Comparison of ENCODE assay signal across 4 mouse cellular contexts in genomic region chr11:80148974-80149373, GRCm38 (mm10). TPM values are rescaled to one million over a fixed set of nuclear protein-coding genes. Genes with fewer than 3 reads are reported as not detected.
DNase-seq lines count a peak whose midpoint lies in the region; TF ChIP-seq lines count a peak whose summit lies in the region.
"Not testable (repeated sequence)": the region's sequence is repeated elsewhere in the genome, so short reads cannot be mapped to it uniquely, and the experiment has no call there.
"Had no signal": no experiment of that assay in that cellular context is flagged by ENCODE, and none has a peak within 500 bp of the region (broad histone marks: within the 10 kb centered on the region; RNA-seq: fewer than 3 reads in every experiment).

No protein-coding gene starts in this region.

- H3K4me1 ChIP-seq in CH12.LX (ENCODE audit: control insufficient read depth in 1 of 2, insufficient read depth in 2 of 2) (peaks cover 6 to 46% of the 10 kb centered on the region in 2 experiments; a peak in 3 of 4 replicates), MEL (ENCODE audit: control insufficient read depth in 1 of 2, insufficient read depth in 2 of 2, low read length in 2 of 2) (peaks cover 7 to 24% of the 10 kb centered on the region in 2 experiments; a peak in 3 of 4 replicates)

- H3K9ac ChIP-seq in CH12.LX (ENCODE audit: insufficient read depth, low read depth); MEL (ENCODE audit: control insufficient read depth, low read depth, low read length, poor library complexity, severe bottlenecking): not testable (repeated sequence)

- not testable (repeated sequence) for TF ChIP-seq EP300 in CH12.LX (IDR thresholded peaks at IDR 0.05; ENCODE audit: low read length); MEL (IDR thresholded peaks at IDR 0.05; ENCODE audit: low read depth in 1 of 2, low read length in 2 of 2)

- dilution Hi-C loops in CH12.LX (cut with MboI; ENCODE audit: extremely low pct_ligation_motif_present, extremely low pct_unique_long_range_greater_than_20kb, low sequenced_read_pairs) = not testable (repeated sequence)

- H3K36me3 ChIP-seq in CH12.LX (replicated peaks in 1 of 2; ENCODE audit: control insufficient read depth in 1 of 2, insufficient read depth in 1 of 2, low read length in 1 of 2) = not testable (repeated sequence)
- H3K36me3 ChIP-seq in MEL (ENCODE audit: control insufficient read depth in 1 of 2, insufficient read depth in 2 of 2, low read length in 2 of 2) = peaks cover 0 to 11% of the 10 kb centered on the region in 2 experiments; a peak in 1 of 4 replicates

- not testable (repeated sequence) for TF ChIP-seq RAD21 in CH12.LX (IDR thresholded peaks at IDR 0.05; ENCODE audit: low read depth, low read length); MEL (IDR thresholded peaks at IDR 0.05; ENCODE audit: low read depth, low read length)

- H3K27ac ChIP-seq in CH12.LX (ENCODE audit: insufficient read depth, low read depth); MEL (ENCODE audit: control insufficient read depth, low read depth, low read length): not testable (repeated sequence)

- H3K4me2 ChIP-seq in CH12.LX (ENCODE audit: insufficient read depth, low read depth, poor library complexity, severe bottlenecking) = not testable (repeated sequence)

- in situ Hi-C loops in CH12.LX (cut with MboI; ENCODE audit: low pct_ligation_motif_present, low pct_unique_long_range_greater_than_20kb, low sequenced_read_pairs) = not testable (repeated sequence)

- H3K9me3 ChIP-seq in CH12.LX (replicated peaks; ENCODE audit: low read length); MEL (replicated peaks; ENCODE audit: insufficient read depth, low read length): not testable (repeated sequence)

- not testable (repeated sequence) for TF ChIP-seq POLR2A in CH12.LX (IDR thresholded peaks at IDR 0.05; ENCODE audit: low read depth, low read length); MEL (IDR thresholded peaks at IDR 0.05; ENCODE audit: control insufficient read depth in 1 of 2, insufficient read depth in 1 of 2, low read depth in 1 of 2, low read length in 2 of 2, poor library complexity in 1 of 2)

- H3K4me3 ChIP-seq in CH12.LX (replicated peaks in 1 of 3; ENCODE audit: low read depth in 2 of 3, low read length in 2 of 3, poor library complexity in 1 of 3); MEL (ENCODE audit: control insufficient read depth in 1 of 2, insufficient read depth in 1 of 2, low read depth in 2 of 2, low read length in 2 of 2): not testable (repeated sequence)

- TF ChIP-seq CTCF in CH12.LX (conservative IDR thresholded peaks at IDR 0.05 in 1 of 2, IDR thresholded peaks at IDR 0.05 in 1 of 2; ENCODE audit: low read depth in 2 of 2, low read length in 2 of 2); MEL (IDR thresholded peaks at IDR 0.05 in 2 of 3, conservative IDR thresholded peaks at IDR 0.05 in 1 of 3; ENCODE audit: control insufficient read depth in 1 of 3, insufficient read depth in 1 of 3, low read depth in 2 of 3, low read length in 3 of 3, poor library complexity in 1 of 3, severe bottlenecking in 1 of 3): not testable (repeated sequence)

- not testable (repeated sequence) for H3K27me3 ChIP-seq in CH12.LX (replicated peaks); MEL (ENCODE audit: control insufficient read depth in 1 of 2, insufficient read depth in 2 of 2, low read length in 2 of 2)

- not testable (repeated sequence) for H3K79me2 ChIP-seq in CH12.LX (replicated peaks; ENCODE audit: control insufficient read depth, extremely low read depth, insufficient read depth, poor library complexity, severe bottlenecking); MEL (ENCODE audit: control insufficient read depth, insufficient read depth, low read length, poor library complexity)

- not testable (repeated sequence) for DNase-seq in CH12.LX (ENCODE audit: extremely low read depth); MEL (ENCODE audit: low read depth, low spot score)
- peak; percentile 34 for DNase-seq in heart, adult 11 months

TF ChIP-seq in CH12.LX, 34 proteins besides CTCF, POLR2A, EP300 and RAD21:
- peak; percentile 54 for TF ChIP-seq ZNF384 (IDR thresholded peaks at IDR 0.05; ENCODE audit: low read depth, low read length)

TF ChIP-seq in MEL, 35 proteins besides CTCF, POLR2A, EP300 and RAD21:
- peak; percentile 53 for TF ChIP-seq ZNF384 (IDR thresholded peaks at IDR 0.05; ENCODE audit: low read depth, low read length)

RNA-seq across cellular contexts. Expression of gene Adap2, which starts 4.9 kb away (rescaled TPM):
- total RNA-seq in CH12.LX (2012; rRNA removed) (not detected in 2 replicates), CH12.LX (2014; rRNA removed) (0.12 TPM in 1 of 2 replicates, not detected in the other), MEL (2012; rRNA removed) (not detected in 2 replicates)
- polyA plus RNA-seq in CH12.LX (2012; ENCODE audit: insufficient read length, low read depth) (0.49 and 0.86 TPM in 2 replicates), MEL (2012; ENCODE audit: insufficient read depth in 1 of 2, insufficient read length in 2 of 2, low read depth in 1 of 2, low replicate concordance in 2 of 2, missing spikeins in 1 of 2) (not detected)
- total RNA-seq: G1E had no signal
- polyA plus RNA-seq: G1E had no signal

RNA-seq across cellular contexts. Expression of gene Tefm, which starts 7.0 kb away (rescaled TPM):
- total RNA-seq in CH12.LX (2012; rRNA removed) (34.4 and 36.6 TPM in 2 replicates), CH12.LX (2014; rRNA removed) (70.2 and 76.1 TPM in 2 replicates), MEL (2012; rRNA removed) (30.0 and 33.9 TPM in 2 replicates)
- polyA plus RNA-seq in CH12.LX (2012; ENCODE audit: insufficient read length, low read depth) (42.1 and 43.9 TPM in 2 replicates), MEL (2012; ENCODE audit: insufficient read depth in 1 of 2, insufficient read length in 2 of 2, low read depth in 1 of 2, low replicate concordance in 2 of 2, missing spikeins in 1 of 2) (10 to 100 TPM in 1 of 2 experiments, not detected in 1; 23.6 TPM)

RNA-seq across cellular contexts. Expression of gene Rnf135, which starts 34.7 kb away (rescaled TPM):
- total RNA-seq in CH12.LX (2012; rRNA removed) (11.7 and 12.4 TPM in 2 replicates), CH12.LX (2014; rRNA removed) (10.9 and 11.1 TPM in 2 replicates), MEL (2012; rRNA removed) (4.1 and 5.2 TPM in 2 replicates)
- polyA plus RNA-seq in CH12.LX (2012; ENCODE audit: insufficient read length, low read depth) (9.6 and 11.3 TPM in 2 replicates), MEL (2012; ENCODE audit: insufficient read depth in 1 of 2, insufficient read length in 2 of 2, low read depth in 1 of 2, low replicate concordance in 2 of 2, missing spikeins in 1 of 2) (1 to 10 TPM in 1 of 2 experiments, not detected in 1; 8.0 TPM)

RNA-seq across cellular contexts. Expression of gene Atad5, which starts 59.8 kb away (rescaled TPM):
- total RNA-seq in CH12.LX (2012; rRNA removed) (24.0 and 26.4 TPM in 2 replicates), CH12.LX (2014; rRNA removed) (46.3 and 48.1 TPM in 2 replicates), MEL (2012; rRNA removed) (22.1 and 22.6 TPM in 2 replicates)
- polyA plus RNA-seq in CH12.LX (2012; ENCODE audit: insufficient read length, low read depth) (32.9 and 35.2 TPM in 2 replicates), MEL (2012; ENCODE audit: insufficient read depth in 1 of 2, insufficient read length in 2 of 2, low read depth in 1 of 2, low replicate concordance in 2 of 2, missing spikeins in 1 of 2) (10 to 100 TPM; 17.1 to 66.9 TPM)

RNA-seq across cellular contexts. Expression of gene Rhot1, which starts 59.8 kb away (rescaled TPM):
- total RNA-seq in CH12.LX (2012; rRNA removed) = 33.1 and 36.3 TPM in 2 replicates
- 73.3 and 83.5 TPM in 2 replicates for total RNA-seq in CH12.LX (2014; rRNA removed)
- 55.3 and 61.0 TPM in 2 replicates for polyA plus RNA-seq in CH12.LX (2012; ENCODE audit: insufficient read length, low read depth)
- 39.8 and 43.7 TPM in 2 replicates for total RNA-seq in MEL (2012; rRNA removed)
- 100 to 1,000 TPM in 1 of 2 experiments, 10 to 100 TPM in 1; 44.3 to 919 TPM for polyA plus RNA-seq in MEL (2012; ENCODE audit: insufficient read depth in 1 of 2, insufficient read length in 2 of 2, low read depth in 1 of 2, low replicate concordance in 2 of 2, missing spikeins in 1 of 2)
